Mouse (Mus musculus): ENCODE measurements at regions not wholly inside any gene's neighbourhood (a gene's known extent, or its start where the extent isn't known, plus 50 kb on each side); places are given as distances from the start of the nearest gene placed in this dataset.
A peak's percentile ranks its signal among the peaks of the same experiment; 100 is the strongest.

DNA sequence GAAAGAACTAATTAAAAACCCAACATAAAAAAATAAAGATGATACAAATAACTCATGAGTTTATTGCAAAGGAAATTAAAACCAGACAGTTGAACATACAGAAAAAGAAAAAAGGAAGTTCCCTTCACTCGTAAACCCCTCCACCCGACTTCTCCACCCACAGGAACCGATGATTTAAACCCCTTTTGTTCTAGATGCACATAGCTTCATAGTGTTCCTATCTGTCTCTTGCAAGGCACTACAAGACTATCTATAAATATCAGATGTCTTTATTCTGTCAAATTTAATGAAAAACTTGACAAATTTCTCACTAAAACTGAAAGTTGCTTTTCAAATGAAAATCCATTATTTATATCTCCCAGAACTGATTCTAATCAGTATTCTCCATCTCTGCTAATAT, 100.2 kb downstream of the Kctd12 start:
- no peak for DNase-seq (ENCODE audit: low spot score in 2 of 2)

DNA sequence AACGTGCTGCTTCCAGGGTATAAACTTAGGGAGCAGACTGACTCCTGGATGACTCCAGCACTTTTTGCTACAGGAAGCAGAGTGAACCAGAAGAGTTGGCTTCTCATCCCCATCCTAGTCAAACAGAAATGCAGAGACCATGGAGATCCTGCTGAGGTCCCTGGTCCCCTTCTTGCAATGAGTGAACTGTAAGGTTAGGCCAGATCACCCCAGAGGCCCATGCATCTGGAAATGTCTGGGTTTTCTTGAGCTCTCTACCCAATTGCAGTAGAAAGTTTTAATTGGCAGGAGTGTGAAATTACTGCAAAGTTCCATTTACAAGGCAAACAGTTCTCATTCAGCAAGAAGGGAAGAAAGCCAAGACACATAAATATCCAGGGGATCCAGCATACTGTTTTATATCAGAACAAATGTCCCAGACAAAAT, 101.8 kb downstream of the Kctd12 start:
- no peak for DNase-seq (ENCODE audit: low spot score in 2 of 2)

DNA sequence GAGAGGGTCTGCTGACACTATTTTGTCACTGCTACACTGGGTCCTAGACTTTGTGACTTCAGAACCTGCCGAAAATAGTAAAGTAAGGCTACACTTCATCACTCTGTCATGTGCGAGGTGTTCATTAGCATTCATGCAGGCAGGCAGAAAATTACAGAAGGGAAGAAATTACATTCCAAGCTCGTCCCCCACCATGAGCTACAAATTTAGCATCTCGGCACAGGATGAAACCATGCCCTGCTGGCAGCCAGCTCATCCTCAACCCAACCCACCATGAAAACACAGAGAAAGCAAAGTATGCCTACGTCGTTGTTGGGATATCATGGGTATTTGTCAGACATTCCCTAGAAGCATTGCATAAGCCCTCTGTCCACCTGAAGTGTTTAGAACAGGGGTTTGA, 103.9 kb downstream of the Kctd12 start:
- DNase-seq (ENCODE audit: low spot score in 2 of 2) = no peak

DNA sequence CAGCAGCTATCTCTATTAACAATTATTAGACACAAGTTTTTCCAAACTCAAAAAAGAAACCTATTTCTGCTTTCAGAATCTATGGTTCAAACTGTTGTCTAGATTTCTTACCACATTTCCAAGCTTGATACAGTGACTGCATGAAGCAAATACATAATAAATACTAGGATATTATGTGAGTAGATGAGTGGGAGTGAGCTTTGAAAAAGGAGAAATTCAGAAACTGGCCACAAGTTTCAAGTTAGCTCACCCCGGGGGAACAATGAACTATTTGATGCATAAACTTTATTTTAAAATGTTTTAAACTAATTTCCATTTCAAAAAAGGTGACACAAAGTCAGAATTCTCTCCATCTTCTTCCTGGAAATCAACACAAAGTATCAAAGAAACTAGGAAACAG, 114.3 kb downstream of the Kctd12 start:
- DNase-seq (ENCODE audit: low spot score in 2 of 2) = no peak

DNA sequence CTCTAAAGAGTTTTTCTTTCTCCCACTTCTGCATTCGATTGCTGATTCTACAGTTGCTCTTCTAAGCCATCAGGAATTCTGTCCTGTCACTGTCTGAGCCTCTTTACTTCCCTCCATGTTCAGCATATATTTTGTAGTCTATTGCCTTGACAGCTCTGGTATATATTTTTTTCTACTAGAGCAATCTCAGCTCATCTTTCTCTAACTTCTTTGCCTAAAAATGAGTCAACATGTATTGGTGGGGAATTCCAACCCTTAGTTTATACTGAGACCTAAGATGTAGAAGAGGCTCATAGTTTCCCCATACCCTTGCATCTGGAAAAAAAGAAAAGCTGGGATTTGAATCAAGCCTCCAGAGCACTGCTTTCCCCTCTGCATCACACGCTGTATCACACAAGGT, 114.7 kb downstream of the Kctd12 start:
- DNase-seq (ENCODE audit: low spot score in 2 of 2) = no peak

DNA sequence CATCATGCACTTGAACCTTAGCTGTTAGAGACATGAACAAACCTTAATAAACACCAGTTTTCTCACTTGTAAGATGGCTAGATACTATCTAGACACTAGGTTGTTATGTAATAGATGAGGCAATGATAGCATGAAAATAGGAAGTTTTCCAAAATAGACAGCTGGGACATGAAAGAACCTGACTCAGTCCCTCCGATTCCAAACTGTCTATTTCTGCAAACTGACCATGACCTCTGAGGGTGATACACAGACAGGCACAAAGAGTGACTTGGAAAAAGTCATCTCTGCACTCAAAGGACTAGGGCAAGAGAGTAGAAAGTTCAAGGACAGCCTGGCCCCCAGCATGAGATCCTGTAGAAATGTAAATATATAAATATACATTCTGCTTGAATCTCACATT, 115.9 kb downstream of the Kctd12 start:
- DNase-seq (ENCODE audit: low spot score in 2 of 2) = no peak

DNA sequence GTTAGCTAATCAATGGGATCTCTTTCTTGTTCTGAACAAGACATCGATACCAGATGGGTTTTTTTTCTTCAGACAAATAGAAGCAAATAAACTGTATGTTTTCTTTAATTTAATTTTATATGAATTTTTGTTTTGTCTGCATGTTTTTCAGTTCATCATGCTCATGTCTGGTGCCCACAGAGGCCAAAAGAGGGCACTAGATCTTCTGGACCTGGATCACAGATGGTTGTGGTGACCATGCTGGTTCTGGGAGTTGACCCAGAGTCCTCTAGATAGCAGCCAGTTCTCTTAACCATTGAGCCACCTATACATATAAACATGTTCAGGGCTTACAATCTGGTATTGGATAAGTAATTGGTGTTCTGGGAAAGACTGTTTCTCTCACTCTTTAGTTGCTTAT, 120.7 kb downstream of the Kctd12 start:
- DNase-seq (ENCODE audit: low spot score in 2 of 2) = no peak

DNA sequence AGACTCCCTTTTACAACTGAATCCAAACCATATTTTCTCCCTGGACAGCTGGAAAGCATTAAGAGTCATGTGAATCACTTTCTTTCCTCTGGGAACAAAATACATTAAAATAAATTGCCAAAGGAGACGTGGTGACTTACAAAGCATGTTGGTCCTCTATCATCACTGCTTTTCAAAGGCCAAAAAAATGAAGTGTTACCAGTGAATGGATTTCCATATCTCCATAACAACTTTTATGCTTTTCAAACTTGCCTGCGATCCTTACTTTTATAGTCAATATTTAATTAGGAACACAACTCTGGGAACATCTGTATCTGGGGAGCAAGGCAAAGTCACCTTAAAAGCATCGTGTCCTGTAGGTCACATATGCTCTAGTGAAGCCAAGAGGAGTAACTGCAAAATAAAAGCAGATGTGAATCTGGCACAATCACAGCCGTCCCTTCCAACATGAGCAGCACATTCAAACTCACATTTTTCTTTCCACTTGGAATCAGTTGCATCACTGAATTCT, 123.0 kb downstream of the Kctd12 start:
- DNase-seq (ENCODE audit: low spot score in 2 of 2) = no peak

DNA sequence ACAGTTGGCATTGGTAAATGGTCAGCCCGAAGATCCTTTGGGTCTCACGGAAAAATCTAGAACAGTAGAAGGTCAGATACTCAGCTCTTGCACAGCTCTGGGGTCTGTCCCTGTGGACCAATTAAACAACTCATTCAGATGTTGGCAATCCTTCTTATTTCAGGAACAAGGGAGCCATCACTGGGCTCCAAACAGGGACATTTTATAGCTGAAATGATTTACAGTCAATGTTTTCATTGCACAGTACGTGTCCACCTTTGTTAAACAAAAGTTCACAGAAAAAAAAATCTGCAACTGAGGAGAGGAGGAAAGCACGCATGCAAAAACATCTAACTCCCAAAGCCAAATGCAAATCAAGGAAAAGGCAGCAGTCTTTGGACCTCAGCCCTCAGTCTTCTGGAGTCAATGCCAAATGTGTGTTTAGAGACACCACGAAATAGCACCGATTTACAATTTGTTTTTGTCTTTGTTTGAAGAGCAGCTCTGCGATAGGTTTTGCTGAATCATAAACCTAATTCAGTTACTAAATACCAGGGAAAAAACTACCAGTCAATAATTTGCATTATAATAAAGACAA, 127.1 kb downstream of the Kctd12 start:
- DNase-seq (ENCODE audit: low spot score in 2 of 2) = no peak

DNA sequence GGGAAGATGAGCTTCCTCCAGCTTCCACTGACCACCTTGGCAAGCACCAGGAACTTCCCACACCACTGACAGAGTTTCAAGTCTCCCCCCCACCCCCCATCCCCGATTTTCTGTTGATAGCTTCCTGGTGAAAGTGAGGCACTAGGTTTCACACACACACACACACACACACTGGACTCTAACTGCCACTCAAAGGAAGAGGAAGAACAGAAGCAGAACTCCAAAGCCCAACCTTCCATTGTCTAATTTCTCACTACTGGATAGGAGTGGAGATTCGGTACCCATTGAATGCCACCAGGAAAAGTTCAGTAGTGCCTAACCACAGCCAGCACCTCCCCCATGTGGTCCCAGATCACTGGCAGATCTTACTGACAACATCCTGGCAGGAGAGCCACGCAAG, 138.7 kb downstream of the Kctd12 start:
- DNase-seq (ENCODE audit: low spot score in 2 of 2) = no peak

DNA sequence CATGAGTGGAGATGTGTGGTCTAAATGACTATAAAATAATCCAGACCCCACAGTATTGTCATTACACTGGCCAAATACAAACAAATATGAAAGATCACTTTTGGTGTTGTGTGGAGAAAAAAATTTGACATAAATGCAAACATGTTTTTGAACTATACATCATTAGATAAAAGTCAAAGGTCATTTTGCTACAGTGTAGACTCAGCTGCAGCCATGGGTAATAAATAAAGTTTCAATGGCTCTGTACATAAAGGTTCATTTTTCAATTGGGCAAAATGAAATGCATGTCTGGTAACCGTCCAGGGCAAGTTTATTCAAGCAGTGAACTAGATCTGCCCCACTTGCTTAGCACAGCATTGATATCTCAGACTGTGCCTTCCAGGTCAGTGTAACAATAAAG, 144.8 kb downstream of the Kctd12 start:
- no peak for DNase-seq (ENCODE audit: low spot score in 2 of 2)

DNA sequence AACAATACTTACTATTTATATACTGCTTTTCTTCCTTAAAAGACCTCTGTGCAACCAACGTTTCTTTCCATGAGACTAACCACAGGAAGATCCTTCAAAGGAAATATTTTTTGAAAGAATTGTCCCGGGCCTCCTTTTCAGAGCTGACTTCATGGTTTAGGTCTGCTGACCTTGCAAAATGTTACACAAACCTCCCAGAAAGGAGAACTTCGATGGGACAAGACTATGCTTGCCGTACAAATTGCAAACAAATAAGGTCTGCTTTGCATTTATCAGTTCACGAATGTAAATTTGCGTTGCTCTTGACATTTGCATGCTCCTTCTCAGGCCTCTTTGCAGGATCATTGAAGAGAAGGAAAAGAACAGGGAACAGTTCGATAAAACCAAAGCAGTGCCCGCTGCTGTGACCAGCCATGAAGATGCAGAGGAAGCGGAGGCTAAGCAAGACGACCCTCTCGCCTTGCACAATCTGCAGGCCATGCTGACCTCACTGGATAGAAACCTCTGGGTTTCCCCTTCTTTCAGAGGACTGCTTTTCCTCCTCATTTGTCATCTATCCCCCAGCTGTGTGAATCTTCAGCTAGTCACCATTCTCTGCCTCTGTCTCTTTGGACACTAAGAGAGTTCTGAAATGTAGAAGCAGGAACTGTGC, 147.2 kb downstream of the Kctd12 start:
- no peak for DNase-seq (ENCODE audit: low spot score in 2 of 2)

DNA sequence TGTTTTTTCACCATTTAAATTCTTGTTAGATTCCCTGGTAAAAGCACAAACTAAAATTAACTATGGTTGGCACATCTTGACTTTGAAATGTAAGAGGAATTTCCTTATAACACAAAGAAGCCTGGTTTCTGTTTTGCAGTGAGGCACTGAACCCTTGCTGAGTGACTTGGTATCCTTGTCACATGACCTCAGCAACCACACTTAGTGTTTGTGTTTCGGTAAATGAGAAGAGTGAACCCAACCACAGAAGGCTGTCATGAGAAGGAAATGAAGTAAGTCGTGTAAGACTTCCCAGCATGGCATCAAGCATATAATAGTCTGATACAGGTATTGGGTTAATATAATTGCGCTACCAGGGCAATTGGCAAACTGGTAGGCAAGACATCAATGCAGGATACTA, 154.0 kb downstream of the Kctd12 start:
- no peak for DNase-seq (ENCODE audit: low spot score in 2 of 2)

DNA sequence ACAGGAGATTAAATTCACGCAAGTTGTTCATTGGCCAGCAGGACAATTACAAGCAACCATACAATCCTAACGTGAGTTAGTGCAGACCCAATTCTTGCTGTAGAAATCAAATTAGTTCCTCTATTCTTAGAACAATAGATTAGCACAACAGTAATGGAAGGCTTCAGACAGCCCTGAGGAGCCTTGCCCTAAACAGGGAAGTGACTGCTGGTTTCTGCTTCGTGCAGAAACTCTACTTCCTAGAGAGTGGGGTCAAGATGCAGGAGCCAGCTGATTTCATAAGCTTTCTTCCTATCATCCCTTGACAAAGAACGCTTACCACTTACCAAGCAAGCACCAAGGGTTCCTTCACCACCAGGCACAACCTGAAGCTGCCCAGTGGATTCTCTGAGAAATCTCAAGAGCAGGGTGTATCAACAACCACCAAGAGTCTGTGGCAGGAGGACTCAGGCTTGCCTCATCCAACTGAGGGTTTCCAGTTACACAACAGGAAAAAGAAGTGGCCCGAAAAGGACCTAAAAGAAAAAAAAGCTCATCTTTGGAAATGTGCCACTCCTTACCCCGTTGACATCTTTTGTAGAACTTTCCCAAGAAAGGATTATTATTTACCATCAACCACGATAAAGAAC, 154.6 kb downstream of the Kctd12 start:
- DNase-seq (ENCODE audit: low spot score in 2 of 2) = no peak

DNA sequence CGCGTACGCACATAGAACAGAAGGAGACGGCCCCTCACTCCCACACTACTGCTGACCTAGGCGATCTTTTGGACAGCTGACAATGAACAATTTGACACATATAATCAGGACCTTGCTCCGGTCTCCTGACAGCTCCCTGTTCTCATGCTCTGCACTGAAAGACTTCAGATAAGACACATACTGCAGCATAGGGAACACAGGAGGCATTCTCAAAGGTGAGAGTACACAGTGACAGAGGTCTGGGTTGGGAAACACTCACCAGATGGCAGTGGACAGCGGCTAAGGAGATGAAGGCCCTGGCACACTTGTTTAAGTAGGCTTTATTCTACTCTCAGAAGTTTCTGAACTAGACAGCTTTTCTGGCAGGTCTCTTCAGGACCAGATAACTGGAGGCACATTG, 156.9 kb downstream of the Kctd12 start:
- no peak for DNase-seq (ENCODE audit: low spot score in 2 of 2)

DNA sequence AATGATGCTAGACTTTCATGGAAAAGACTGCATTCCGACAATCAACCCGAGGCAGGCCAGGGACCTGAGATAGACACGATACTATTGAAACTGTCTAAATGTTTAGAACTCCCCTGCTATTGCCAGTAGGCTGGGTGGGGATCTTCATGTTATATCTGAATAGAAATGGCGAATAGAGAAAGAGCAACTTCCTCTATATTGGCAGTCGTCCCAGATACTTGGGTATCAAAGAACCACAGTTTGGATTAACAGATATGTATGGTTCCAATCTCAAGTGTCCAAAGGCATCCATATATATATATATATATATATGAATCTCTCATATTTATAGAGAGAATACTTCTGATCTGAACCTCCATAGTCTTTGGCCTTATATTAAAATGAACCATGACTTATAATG, 161.8 kb downstream of the Kctd12 start:
- DNase-seq (ENCODE audit: low spot score in 2 of 2) = no peak

DNA sequence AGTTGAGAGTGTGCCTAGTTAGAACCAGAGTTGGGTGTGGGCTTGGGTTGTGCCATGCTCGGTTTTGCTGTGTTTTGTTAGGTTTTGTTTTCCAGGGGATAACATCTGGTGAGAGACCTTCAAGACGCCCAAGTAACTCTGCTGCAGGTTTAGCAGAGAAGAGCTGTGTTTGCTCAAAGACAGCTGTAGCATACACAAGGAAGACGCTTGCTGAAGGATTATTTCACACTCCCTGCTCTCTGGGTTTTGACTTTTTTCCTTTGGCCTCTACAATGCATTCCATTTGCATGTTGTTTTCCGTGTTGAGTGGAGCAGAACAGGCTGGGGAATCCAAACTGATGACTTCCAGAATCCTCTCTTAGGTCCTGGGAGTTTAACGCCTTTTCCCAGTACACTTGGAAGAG, 170.8 kb downstream of the Kctd12 start:
- DNase-seq (ENCODE audit: low spot score in 2 of 2) = peak in 1 of 2 experiments; percentile 1

DNA sequence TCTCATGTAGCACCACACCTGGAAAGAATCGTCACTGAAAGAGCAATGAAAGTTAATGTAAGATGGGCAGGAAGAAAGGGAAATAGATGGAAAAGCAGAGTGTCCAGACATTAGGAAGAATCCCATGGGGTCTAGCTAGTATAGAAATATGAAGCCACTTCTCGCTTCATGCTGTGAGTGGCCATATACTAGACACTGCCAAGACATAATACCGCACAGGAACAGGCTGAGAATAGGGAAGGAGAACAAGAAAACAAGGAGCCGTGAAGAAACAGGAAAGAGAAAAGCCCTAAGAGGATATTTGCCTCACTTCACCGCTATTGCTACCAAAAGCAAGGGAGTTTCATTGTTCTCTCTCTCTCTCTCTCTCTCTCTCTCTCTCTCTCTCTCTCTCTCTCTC, 171.4 kb downstream of the Kctd12 start:
- no peak for DNase-seq (ENCODE audit: low spot score in 2 of 2)

DNA sequence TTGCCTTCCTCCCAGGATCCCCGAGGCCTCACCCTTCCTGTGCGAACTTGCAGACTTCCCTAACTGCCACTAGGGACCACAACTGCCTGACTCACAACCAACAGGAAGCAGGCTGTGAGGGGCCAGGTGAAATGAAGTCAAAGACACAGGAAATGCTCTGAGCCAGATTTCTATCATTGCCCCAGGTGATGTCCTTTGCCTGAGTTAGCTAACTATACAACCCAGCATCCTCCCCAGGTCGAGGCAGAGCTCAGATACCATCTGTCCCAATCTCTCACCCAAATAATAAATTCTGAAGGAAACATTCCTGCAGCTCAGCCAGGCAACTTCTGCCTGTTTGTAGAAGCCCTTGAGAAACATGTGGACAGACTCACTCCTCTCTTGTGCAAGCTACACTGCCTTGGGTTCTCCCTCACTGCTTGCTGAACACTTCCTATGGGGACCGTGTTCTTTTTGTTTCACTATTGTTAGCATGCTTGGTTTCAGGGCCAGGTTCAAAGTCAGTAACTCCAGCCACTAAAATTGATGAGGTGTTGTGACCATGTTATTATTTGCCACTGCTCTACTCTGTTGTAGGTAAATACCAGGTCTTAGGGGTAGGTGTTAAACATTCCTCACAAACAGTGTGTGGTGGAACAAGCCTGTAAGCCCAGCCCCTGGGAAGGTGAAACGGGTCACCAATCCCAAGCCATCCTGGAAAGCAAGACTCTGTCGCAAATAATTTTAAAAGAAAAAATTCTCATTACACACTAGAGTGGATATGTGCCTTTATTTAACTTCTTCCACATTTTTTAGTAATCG, 172.1 kb downstream of the Kctd12 start:
- peak; percentile 8 to 37 for DNase-seq (ENCODE audit: low spot score in 2 of 2)

DNA sequence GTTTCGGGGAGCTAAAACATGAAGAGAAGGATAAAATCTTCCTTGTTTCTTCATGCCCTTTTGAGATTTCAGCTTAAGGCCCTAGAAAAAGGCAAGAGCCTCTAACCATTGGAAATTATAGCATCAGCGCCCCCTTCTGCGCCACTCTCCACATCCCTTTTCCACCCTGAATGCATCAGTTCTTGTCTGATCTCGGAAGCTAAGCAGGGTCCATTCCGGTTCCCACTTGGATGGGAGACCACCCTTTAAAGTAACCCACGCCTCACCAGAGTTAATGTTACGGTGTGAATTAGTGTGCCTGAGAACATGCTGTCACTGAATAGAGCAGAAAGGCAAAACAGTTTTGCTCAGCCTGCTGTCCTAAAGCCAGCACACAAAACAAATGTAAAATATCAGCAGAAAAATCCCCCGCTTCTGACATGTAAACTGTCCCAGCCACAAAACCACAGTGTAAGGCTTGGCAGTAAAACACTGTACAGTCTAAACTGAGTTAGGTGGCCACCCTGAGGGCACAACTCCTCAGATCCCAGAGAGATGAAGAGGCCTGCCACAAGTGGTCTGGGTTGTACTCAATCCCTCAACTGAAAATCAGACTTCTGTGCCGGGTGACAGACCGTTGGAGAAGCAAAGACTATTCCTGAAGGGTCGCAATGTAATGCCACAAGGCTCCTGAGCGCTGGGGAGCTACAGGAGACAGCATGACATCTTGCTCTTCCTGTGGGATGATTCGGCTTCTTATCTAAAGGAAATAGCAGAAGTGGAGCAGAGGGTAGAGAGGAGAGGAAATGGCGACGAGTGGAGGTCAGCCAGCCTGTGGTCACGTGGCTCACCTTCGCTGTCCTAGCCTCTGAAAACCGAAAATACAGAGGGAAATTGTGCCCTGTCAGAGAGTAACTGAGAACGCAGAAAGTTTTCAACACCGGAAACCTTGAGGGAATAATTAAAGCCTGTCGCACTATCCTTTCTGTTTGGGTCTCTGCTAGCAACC, 176.2 kb downstream of the Kctd12 start:
- no peak for DNase-seq (ENCODE audit: low spot score in 2 of 2)

DNA sequence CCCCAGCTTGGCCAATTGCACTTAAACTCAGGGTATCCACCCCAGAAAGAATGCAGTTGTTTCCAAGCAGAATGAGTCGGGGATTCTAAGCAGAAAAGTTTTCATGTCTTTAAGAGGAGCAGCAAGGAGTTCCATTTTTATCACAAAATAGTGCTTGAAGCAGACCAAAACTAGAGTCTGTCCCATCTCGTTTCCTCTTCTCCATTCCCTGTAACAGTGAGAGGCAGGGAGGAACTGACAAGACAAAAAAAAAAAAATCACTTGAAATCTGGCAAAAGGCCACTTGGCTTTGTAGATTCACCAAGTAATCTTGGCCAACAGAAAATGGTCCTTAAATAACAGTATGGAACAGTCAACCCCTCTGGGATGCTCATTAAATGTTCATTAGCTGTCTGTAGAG, 186.8 kb downstream of the Kctd12 start:
- no peak for DNase-seq (ENCODE audit: low spot score in 2 of 2)

Data from urinary bladder, adult 18-20 months (tissue).